Mouse (Mus musculus) lung, embryonic 14.5 days (tissue): Measurements from ENCODE around the gene Oprd1. TPM values are rescaled to one million over a fixed set of nuclear protein-coding genes. Genes with fewer than 3 reads are reported as not detected.

Experiments used
- ATAC-seq: fragments of 200-750 bp; cut with Nextera tagmentation; 2 replicates; pipeline ENCODE4 v1.8.0; 2017; ENCODE audit warnings: mild to moderate bottlenecking, moderate TSS enrichment, moderate library complexity; ENCODE audit not compliant: insufficient read depth
- DNase-seq: peaks from one replicate; pipeline ENCODE4 v3.0.0-alpha.2; 2015
- H3K27ac ChIP-seq: fragments of 300-500 bp; sonication (generic); 2 replicates; pipeline ENCODE4 v1.5.1; 2014; ENCODE audit warnings: low read depth, mild to moderate bottlenecking, moderate library complexity
- H3K27me3 ChIP-seq: fragments of 300-500 bp; sonication (generic); 2 replicates; pipeline ENCODE4 v1.6.1; 2014; ENCODE audit warnings: low read length, control low read depth; ENCODE audit not compliant: insufficient read depth
- H3K36me3 ChIP-seq: fragments of 300-500 bp; sonication (generic); 2 replicates; pipeline ENCODE4 v1.6.1; 2014; ENCODE audit warnings: control low read depth; ENCODE audit not compliant: insufficient read depth
- H3K4me1 ChIP-seq: fragments of 300-500 bp; sonication (generic); 2 replicates; pipeline ENCODE4 v1.6.1; 2014; ENCODE audit warnings: antibody characterized with exemption, control low read depth; ENCODE audit not compliant: insufficient read depth
- H3K4me2 ChIP-seq: fragments of 300-500 bp; sonication (generic); 2 replicates; pipeline ENCODE4 v1.6.1; 2014; ENCODE audit warnings: mild to moderate bottlenecking
- H3K4me3 ChIP-seq: fragments of 300-500 bp; sonication (generic); 2 replicates; pipeline ENCODE4 v1.5.1; 2014; ENCODE audit warnings: low read depth, low read length
- H3K9ac ChIP-seq: fragments of 300-500 bp; sonication (generic); 2 replicates; pipeline ENCODE4 v1.6.1; 2014
- H3K9me3 ChIP-seq: fragments of 300-500 bp; sonication (generic); 2 replicates; pipeline ENCODE4 v1.6.1; 2016; ENCODE audit warnings: low read depth, low read length, control low read depth
- CTCF ChIP-seq: IDR thresholded peaks from 2 replicates; pipeline ENCODE4 v1.5.1; 2016; ENCODE audit warnings: antibody characterized with exemption, low read depth
- WGBS: fragments of 180-500 bp; shearing (Covaris S2); extraction: QIAGEN DNeasy Blood & Tissue Kit; methylation state at CpG from one replicate; pipeline ENCODE4 v1.1.7; 2014; 5-methylcytosine and 5-hydroxymethylcytosine counted together
- polyA plus RNA-seq: library from polyadenylated mRNA; unstranded; fragments of >200 nt; fragmentation: Nextera tagmentation; extraction: Ambion mirVana; gene quantifications from 2 replicates; pipeline ENCODE4 v1.2.1, GENCODE M21; 2014

The Oprd1 gene
- polyA plus RNA-seq, 1 experiment from 2014 or later = 0.04 TPM

- Histone ChIP-seq H3K4me2 (no peak overlapping the region), H3K4me1 (no peaks in the 10 kb centered on the region), H3K36me3 (no peaks in the 10 kb centered on the region), H3K27ac (no peak overlapping the region), H3K9ac (no peak overlapping the region), H3K4me3 (no peak overlapping the region), H3K9me3 (no peaks in the 10 kb centered on the region), H3K27me3 (no peaks in the 10 kb centered on the region)
- DNase-seq (peak; percentile 67), ATAC-seq (no peak)
- WGBS = 25% methylated on average over 3 of the region's 3 CpGs
- TF ChIP-seq CTCF = peak; percentile 48
Observed at GRCm38 (mm10) chr4:132101152-132101551, 43.1 kb downstream of the Oprd1 start.

DNA sequence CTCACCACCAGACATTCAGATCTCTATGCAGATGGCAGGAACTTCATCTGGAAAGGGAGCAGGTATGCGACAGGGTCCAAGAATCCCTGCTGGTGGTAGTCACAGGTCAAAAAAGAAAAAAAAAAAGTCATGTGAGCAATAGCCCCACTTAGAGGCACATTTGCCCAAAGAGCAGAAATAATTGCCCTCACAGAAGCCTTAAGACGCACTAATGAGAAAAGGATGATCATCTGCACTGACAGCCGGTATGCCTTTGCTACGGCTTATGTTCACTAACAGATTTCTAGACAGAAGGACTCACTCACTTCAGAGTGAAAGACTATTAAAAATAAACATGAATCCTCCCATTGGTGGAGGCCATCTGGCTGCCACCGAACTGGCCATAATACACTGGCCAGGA lies 44.7 kb downstream of the Oprd1 start:
- Histone ChIP-seq H3K4me2 (no peak overlapping the region), H3K4me3 (no peak overlapping the region), H3K9ac (no peak overlapping the region), H3K4me1 (no peaks in the 10 kb centered on the region), H3K27me3 (no peaks in the 10 kb centered on the region), H3K9me3 (no peaks in the 10 kb centered on the region), H3K36me3 (no peaks in the 10 kb centered on the region), H3K27ac (no peak overlapping the region)
- no peak for TF ChIP-seq CTCF
- DNase-seq (no peak), ATAC-seq (no peak)
- WGBS = 48% methylated on average over 5 of the region's 5 CpGs

DNA sequence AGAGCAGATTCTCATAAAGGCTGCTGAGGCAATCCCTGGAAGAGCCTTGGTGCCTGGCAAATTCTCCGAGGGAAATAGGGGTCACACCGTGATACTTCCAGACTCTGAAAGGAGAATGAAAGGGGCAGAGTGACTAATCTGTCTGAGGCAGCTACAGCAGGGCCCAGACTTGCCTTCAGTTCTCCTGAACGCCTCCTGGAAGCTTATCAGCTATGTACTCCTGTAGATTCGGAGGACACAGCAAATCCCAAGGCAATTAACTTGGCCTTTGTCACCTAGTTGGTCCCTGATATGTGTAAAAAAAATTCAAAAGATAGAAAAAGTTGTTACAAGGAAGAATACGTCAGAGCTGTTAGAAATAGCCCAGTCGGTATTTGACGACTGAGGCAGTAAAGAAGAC lies 49.2 kb downstream of the Oprd1 start:
- 62% methylated on average over 7 of the region's 7 CpGs for WGBS
- no peaks in the 10 kb centered on the region for H3K36me3 ChIP-seq
- ATAC-seq = no peak

DNA sequence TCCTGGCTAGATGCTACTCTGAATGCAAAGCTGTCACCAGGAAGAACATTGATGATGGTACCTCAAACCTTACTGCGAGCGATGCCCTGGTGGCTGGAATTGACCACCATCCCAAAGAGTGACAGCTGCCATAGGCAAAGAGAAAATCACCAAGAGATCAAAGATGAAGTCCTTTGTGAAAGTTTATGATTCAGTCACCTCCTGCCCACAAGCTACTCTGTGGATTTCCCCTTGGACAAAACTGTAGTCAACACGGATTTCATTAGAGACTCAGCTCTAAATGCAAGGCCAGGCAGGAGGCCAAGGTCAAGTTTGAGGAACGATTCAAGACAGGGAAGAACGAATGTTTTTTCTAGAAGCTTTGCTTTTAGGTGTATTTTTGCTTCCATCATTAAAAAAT lies 50.4 kb downstream of the Oprd1 start:
- no peak for TF ChIP-seq CTCF
- H3K4me2 ChIP-seq = no peak overlapping the region
- no peak overlapping the region for H3K4me3 ChIP-seq
- no peaks in the 10 kb centered on the region for H3K27me3 ChIP-seq
- no peaks in the 10 kb centered on the region for H3K36me3 ChIP-seq
- 77% methylated on average over 5 of the region's 5 CpGs for WGBS
- no peak overlapping the region for H3K27ac ChIP-seq
- no peak for DNase-seq
- H3K9me3 ChIP-seq = no peaks in the 10 kb centered on the region
- no peaks in the 10 kb centered on the region for H3K4me1 ChIP-seq
- ATAC-seq = no peak
- H3K9ac ChIP-seq = no peak overlapping the region

More for the DNA sequence above, 49.2 kb downstream of the Oprd1 start:
- Histone ChIP-seq H3K27ac (no peak overlapping the region), H3K9ac (no peak overlapping the region), H3K4me1 (no peaks in the 10 kb centered on the region), H3K9me3 (no peaks in the 10 kb centered on the region), H3K4me2 (no peak overlapping the region), H3K27me3 (no peaks in the 10 kb centered on the region), H3K4me3 (no peak overlapping the region)
- DNase-seq = no peak
- no peak for TF ChIP-seq CTCF

GRCm38 (mm10) chr4:132093136-132093535 lies 51.1 kb downstream of the Oprd1 start:
- Histone ChIP-seq H3K4me2 (no peak overlapping the region), H3K4me3 (no peak overlapping the region), H3K9me3 (no peaks in the 10 kb centered on the region), H3K36me3 (no peaks in the 10 kb centered on the region), H3K9ac (no peak overlapping the region), H3K4me1 (no peaks in the 10 kb centered on the region), H3K27me3 (no peaks in the 10 kb centered on the region), H3K27ac (no peak overlapping the region)
- ATAC-seq (no peak), DNase-seq (no peak)
- WGBS = 64% methylated on average over 6 of the region's 6 CpGs
- TF ChIP-seq CTCF = no peak

- WGBS = 15% methylated on average over 7 of the region's 7 CpGs
- DNase-seq = peak; percentile 90
Observed at GRCm38 (mm10) chr4:132088921-132089320, 55.4 kb downstream of the Oprd1 start.

GRCm38 (mm10) chr4:132085114-132085513 lies 59.2 kb downstream of the Oprd1 start:
- Histone ChIP-seq H3K9me3 (no peaks in the 10 kb centered on the region), H3K27me3 (no peaks in the 10 kb centered on the region), H3K36me3 (no peaks in the 10 kb centered on the region), H3K4me1 (no peaks in the 10 kb centered on the region), H3K4me3 (no peak overlapping the region), H3K9ac (no peak overlapping the region), H3K27ac (no peak overlapping the region), H3K4me2 (no peak overlapping the region)
- no peak for ATAC-seq
- TF ChIP-seq CTCF = no peak
- WGBS = 78% methylated on average over 7 of the region's 7 CpGs
- no peak for DNase-seq

More at GRCm38 (mm10) chr4:132088921-132089320, 55.4 kb downstream of the Oprd1 start:
- Histone ChIP-seq H3K9ac (no peak overlapping the region), H3K27ac (no peak overlapping the region), H3K4me3 (no peak overlapping the region), H3K4me2 (no peak overlapping the region), H3K4me1 (no peaks in the 10 kb centered on the region), H3K36me3 (no peaks in the 10 kb centered on the region), H3K9me3 (no peaks in the 10 kb centered on the region), H3K27me3 (no peaks in the 10 kb centered on the region)
- ATAC-seq = 0 out of 2 replicates have a peak, but pooled peaks have one; percentile 28
- peak; percentile 93 for TF ChIP-seq CTCF

DNA sequence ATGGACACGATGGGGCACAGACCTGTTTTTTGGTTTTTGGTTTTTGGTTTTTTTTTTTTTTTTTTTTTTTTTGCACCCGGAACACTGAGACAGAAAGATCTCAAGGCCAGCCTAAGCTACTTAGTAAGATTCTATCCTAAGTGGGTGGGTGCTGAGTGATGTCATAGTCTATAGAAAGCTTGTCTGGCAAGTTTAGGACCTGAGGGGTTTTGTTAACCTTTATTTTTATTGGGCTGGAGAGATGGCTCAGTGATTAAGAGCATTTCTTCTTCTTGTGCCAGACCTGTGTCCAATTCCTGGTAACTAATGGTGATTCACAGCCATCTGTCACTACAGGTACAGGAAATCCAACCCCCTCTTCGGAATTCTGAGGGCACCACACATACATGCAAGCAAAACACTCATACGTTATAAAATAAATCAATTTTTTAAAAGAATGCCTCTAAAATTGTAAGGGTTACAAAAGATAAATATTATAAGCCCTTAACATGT lies 63.7 kb downstream of the Oprd1 start:
- H3K4me2 ChIP-seq = no peak overlapping the region
- no peak overlapping the region for H3K9ac ChIP-seq
- H3K4me1 ChIP-seq = peaks cover 4% of the 10 kb centered on the region; the same call in 1 of the 2 replicates
- 57% methylated on average over 4 of the region's 4 CpGs for WGBS
- no peaks in the 10 kb centered on the region for H3K27me3 ChIP-seq
- no peaks in the 10 kb centered on the region for H3K36me3 ChIP-seq
- H3K4me3 ChIP-seq = no peak overlapping the region
- TF ChIP-seq CTCF = no peak
- DNase-seq (no peak), ATAC-seq (no peak)
- H3K9me3 ChIP-seq = no peaks in the 10 kb centered on the region
- H3K27ac ChIP-seq = no peak overlapping the region
